Mouse (Mus musculus) cerebellum, postnatal 36 days (tissue): ENCODE results near the gene Flt3.

Source experiments
- DNase-seq, 2 experiments: peaks; one replicate each; pipeline ENCODE4 v3.0.0; 2021 to 2022; ENCODE audit warnings: mixed read lengths in 2 of 2

Flt3 gene

DNA sequence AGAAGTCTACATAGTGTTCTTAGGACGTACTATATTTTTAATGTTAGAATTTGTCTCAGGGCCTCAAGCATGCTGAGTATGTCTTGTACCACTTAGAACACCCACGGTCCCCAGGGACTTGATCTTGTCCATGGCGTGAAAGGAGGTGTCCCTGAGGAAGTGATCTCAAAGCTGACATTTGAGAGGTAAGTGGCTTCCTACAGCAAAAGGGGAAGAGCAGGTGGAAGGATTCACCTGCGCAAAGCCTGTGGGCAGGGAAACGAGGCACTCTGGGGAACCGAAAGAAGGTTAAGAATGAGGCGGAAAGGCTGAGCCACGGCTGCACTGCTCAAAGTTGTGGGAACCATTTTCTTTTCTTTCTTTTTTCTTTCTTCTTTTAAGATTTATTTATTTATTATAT, 48.4 kb downstream of the Flt3 start:
- DNase-seq = no peak

DNA sequence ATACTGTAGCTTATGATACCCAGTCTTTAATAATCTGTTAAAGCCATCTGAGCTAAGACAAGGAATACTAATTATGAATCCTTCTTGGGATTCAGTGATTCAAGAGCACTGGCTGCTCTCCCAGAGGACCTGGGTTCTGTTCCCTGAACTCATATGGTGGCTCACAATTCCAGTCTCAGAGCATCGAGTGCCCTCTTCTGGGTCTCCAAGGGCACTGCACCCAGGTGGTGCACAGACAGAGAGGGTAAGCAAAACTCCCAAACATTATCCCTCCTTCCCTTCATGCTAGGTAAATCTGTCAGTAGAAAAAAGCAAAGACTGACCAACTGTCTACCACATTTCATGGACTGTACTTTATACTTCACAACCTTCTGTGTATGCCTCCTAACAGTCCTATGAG, 54.3 kb downstream of the Flt3 start:
- DNase-seq = no peak

DNA sequence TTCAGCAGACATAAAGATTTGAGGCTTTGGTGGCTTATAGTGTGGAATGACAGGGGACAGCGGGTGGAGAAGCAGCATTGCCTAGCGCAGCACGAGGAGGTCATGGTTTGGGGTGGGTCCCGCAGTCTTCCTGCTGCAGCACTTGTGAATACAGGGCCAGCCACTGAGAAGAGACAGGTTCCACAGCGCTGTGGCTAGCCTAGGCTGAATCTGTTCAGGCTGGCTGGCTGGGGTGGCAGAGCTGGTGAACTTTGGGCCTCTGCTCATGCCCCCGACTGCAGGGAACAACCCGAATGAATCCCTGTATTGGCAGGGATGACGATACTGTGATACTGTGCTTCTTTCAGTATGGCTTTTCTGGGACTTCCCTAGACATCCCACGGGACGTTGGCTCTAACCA, 56.4 kb downstream of the Flt3 start:
- DNase-seq = no peak

GRCm38 (mm10) chr5:147342901-147343300, 57.4 kb downstream of the Flt3 start:
- no peak for DNase-seq

GRCm38 (mm10) chr5:147340741-147341414, 59.4 kb downstream of the Flt3 start:
- no peak for DNase-seq

- no peak for DNase-seq
Observed at GRCm38 (mm10) chr5:147339560-147339959, 60.7 kb downstream of the Flt3 start.

- DNase-seq = no peak
Observed at GRCm38 (mm10) chr5:147338967-147339366, 61.3 kb downstream of the Flt3 start.

GRCm38 (mm10) chr5:147332711-147333110, 67.6 kb downstream of the Flt3 start:
- no peak for DNase-seq

DNA sequence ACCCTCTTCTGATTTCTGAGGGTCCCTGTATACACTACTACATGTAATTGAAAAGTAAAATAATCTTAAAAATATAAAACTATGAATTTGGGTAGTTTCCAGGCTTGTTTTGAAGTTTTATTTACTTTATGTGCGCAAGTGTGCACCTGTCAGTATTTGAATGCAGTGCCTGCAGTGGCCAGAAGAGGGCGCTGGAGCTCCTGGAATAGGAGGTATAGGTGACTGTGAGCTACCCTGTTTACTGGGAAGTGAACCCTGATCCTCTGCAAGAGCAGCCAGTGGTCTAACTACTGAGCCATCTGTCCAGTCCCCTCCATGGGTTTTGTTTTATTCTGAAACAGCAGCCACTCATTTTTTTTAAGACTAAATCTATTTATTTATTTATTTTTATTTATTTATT, 68.7 kb downstream of the Flt3 start:
- DNase-seq = peak; percentile 53 to 54

DNA sequence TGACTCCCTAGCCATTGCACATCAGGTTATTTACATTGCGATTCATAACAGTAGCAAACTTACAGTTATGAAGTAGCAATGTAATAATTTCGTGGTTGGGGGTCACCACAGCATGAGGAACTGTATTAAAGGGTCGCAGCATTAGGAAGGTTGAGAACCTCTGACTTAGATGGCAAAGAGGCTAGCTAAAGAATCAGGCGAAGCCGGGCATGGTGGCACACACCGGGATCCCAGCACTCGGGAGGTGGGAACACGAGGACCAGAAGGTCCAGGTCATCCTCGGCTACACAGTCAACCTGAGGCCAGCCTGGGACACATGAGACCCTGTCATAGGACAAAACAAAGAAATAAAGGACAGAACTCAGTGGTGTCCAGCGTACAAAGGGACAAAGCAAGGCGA, 70.3 kb downstream of the Flt3 start:
- no peak for DNase-seq

GRCm38 (mm10) chr5:147327636-147328035, 72.7 kb downstream of the Flt3 start:
- no peak for DNase-seq

GRCm38 (mm10) chr5:147325931-147326330, 74.4 kb downstream of the Flt3 start:
- DNase-seq = no peak

DNA sequence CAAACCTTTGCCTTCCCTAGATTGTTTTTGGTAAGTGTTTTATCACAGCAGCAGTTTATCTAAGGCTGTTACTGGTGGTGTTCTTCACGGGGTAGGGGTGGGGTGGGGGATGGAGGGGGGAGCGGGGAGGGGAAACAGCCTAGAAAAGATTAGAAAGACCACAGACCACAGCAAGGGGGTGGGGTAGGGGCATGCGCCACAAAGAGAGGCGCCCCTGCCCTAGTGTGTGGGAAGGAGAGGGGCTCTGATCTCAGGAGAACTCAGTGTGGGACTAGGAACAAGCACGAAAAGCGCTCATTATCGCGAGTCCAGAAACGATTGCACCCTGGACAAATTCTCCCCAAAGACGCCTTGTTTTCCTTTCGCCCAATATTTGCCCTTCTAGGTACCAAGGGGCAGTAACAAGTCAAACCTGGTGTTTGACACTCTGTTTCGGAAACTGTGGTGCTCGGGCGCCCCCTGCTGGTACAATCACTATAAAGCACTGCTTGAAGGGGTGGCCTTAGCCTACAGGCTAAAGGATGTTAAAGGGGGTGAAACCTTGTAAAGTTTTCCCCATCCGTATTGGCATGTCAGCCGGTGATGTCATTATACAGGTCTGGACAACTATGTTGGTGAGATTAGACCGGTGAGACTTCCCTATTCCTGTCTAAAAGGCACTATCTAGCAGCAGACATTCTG, 76.9 kb downstream of the Flt3 start:
- peak; percentile 64 to 65 for DNase-seq

DNA sequence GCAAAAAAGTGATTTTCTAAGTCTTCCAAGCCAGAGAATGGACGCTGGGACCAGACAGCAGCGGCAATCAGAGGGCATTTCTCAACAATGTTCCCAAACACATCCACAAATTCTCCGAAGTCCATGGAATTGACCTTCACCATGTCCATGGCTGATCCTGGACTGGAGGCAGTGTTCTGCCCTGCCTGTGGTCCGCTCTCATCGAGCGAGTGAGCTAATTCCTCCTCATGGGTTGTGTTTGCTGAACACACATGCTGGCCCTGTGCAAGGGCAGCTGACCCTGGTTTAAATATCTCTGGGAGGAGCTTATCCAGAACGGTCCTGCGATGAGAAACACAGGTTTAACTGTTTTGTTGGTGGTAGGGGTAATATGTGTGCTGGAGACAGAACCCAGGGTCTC, 78.1 kb downstream of the Flt3 start, which contains the start of gene Urad:
Gene Urad (minus strand): TSS at position 258 of the 400 bp plus-strand sequence.
- DNase-seq = no peak

DNA sequence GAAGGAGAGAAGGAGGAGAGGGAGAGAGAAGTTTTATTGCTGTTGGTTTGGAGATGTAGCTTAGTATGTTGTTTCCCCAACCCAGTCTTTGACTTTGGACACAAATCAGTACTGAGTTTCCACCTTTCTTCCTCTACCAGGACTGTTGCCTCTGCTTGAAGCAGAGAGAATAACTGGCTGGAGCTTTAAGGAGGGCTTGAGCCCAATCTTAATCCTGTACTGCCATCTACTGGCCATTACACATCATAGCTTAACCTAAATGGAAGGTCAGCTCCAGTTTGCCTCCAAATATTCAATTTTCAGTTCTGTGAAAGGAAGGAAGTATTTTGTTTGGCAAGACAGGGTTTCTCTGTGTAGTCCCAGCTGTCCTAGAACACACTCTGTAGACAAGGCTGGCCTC, 80.6 kb downstream of the Flt3 start:
- peak in 1 of 2 experiments; percentile 24 for DNase-seq

GRCm38 (mm10) chr5:147317991-147318390, 82.3 kb downstream of the Flt3 start:
- no peak for DNase-seq

GRCm38 (mm10) chr5:147317321-147317720, 83.0 kb downstream of the Flt3 start:
- DNase-seq = no peak

- DNase-seq = no peak
Observed at GRCm38 (mm10) chr5:147315432-147316075, 84.7 kb downstream of the Flt3 start.

- DNase-seq = no peak
Observed at GRCm38 (mm10) chr5:147314646-147315431, 85.5 kb downstream of the Flt3 start.

DNA sequence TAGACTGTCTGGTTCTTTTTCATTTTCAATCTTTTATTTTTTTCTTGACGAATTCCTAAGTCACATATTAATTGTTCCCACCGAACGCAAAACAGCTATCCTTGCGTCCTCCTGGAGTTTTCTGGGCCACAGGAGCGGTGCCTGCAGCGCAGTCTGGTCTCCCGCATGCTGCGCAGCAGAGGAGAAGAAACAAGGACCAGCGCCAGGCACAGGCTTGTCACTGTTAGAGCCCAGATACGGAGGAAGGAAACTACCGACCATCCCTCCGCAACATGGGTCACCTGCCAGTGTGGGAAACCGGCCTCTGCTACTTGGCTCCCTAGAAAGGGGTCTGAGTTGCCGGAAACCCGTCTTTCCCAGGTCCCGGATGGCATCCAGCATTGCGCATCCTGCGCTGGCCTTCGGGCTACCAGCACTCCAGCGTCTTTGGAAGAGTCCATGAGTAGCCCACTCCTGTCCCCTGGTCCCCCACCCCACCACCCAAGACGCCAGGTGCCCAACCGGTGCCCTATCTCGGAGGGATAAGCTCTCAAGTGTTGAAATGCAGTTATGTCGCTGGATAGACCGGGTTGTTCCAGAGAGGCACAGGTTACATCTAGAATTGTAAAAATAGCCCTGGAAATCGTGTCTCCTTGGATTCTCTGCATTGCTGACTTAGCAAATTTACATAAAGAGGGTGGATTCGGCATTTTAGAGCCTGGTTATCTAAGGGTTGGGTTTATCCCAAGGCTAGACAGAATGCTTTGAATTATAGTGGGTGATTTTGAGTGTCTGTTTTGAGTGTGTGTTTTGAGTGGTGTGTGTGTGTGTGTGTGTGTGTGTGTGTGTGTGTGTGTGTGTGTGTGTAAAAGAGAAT, 87.2 kb downstream of the Flt3 start:
- no peak for DNase-seq

DNA sequence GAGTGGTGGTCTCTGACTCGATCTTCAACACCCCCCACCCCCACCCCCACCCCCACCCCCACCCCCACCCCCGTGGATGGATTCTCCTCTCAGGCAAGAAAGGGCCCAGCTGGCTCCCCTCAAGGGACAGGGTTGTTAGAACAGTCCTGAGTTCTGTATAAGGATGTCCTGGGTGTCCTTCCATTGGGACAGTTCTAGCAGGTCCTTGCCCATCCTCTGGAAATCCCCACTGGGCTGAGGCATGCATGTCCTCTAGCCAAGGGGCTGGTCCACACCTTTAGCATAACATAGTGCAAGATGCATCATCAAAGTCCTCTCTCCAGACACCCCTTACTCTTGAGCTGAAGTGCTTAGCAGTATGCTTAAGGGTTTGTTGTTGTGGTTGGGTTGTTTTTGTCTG, 90.5 kb downstream of the Flt3 start:
- DNase-seq = no peak

- no peak for DNase-seq
Observed at GRCm38 (mm10) chr5:147308451-147308850, 91.8 kb downstream of the Flt3 start.
